Mouse (Mus musculus) embryonic facial prominence, embryonic 13.5 days (tissue): ENCODE measurements around the gene Alms1. TPM values are rescaled to one million over a fixed set of nuclear protein-coding genes. Genes with fewer than 3 reads are reported as not detected.
"Not testable (repeated sequence)": the region's sequence is repeated elsewhere in the genome, so short reads cannot be mapped to it uniquely, and the experiment has no call there.

Experiments used
- ATAC-seq: fragments of 200-750 bp; cut with Nextera tagmentation; 2 replicates; pipeline ENCODE4 v1.8.0; 2017; ENCODE audit warnings: low read depth; ENCODE audit not compliant: insufficient number of reproducible peaks, insufficient read depth, low FRiP score, low TSS enrichment
- H3K27ac ChIP-seq: fragments of 300-500 bp; sonication (generic); 2 replicates; pipeline ENCODE4 v1.5.1; 2015; ENCODE audit warnings: moderate library complexity, mild to moderate bottlenecking, inconsistent platforms
- H3K27me3 ChIP-seq: fragments of 300-500 bp; sonication (generic); 2 replicates; pipeline ENCODE4 v1.6.1; 2015; ENCODE audit warnings: mild to moderate bottlenecking, inconsistent platforms
- H3K36me3 ChIP-seq: fragments of 300-500 bp; sonication (generic); 2 replicates; pipeline ENCODE4 v1.6.1; 2015; ENCODE audit warnings: mild to moderate bottlenecking, inconsistent platforms
- H3K4me1 ChIP-seq: fragments of 300-500 bp; sonication (generic); 2 replicates; pipeline ENCODE4 v1.6.1; 2015; ENCODE audit warnings: inconsistent platforms
- H3K4me2 ChIP-seq: fragments of 300-500 bp; sonication (generic); 2 replicates; pipeline ENCODE4 v1.6.1; 2015; ENCODE audit warnings: moderate library complexity, mild to moderate bottlenecking, inconsistent platforms
- H3K4me3 ChIP-seq: fragments of 300-500 bp; sonication (generic); 2 replicates; pipeline ENCODE4 v1.5.1; 2015; ENCODE audit warnings: mild to moderate bottlenecking, inconsistent platforms
- H3K9ac ChIP-seq: fragments of 300-500 bp; sonication (generic); 2 replicates; pipeline ENCODE4 v1.6.1; 2015; ENCODE audit warnings: mild to moderate bottlenecking, inconsistent platforms
- H3K9me3 ChIP-seq: fragments of 300-500 bp; sonication (generic); 2 replicates; pipeline ENCODE4 v1.6.1; 2016; ENCODE audit warnings: inconsistent platforms
- WGBS: fragments of 180-500 bp; shearing (Covaris S2); methylation state at CpG from one replicate; pipeline ENCODE4 v1.1.7; 2015; ENCODE audit warnings: mixed read lengths; 5-methylcytosine and 5-hydroxymethylcytosine counted together
- polyA plus RNA-seq: library from polyadenylated mRNA; unstranded; fragments of >200 nt; fragmentation: Nextera tagmentation; extraction: Ambion mirVana; gene quantifications from 2 replicates; pipeline ENCODE4 v1.2.1, GENCODE M21; 2015

The Alms1 gene
- polyA plus RNA-seq, 1 experiment from 2014 or later = 5.7 TPM

GRCm38 (mm10) chr6:85590116-85590515, 2.8 kb downstream of the Alms1 start:
- no peak overlapping the region for H3K27ac ChIP-seq
- H3K9me3 ChIP-seq = no peaks in the 10 kb centered on the region
- H3K4me1 ChIP-seq = peaks cover 20% of the 10 kb centered on the region
- ATAC-seq = no peak
- H3K4me3 ChIP-seq = no peak overlapping the region
- H3K27me3 ChIP-seq = no peaks in the 10 kb centered on the region
- H3K4me2 ChIP-seq = no peak overlapping the region
- WGBS = 51% methylated on average over 2 of the region's 2 CpGs
- no peak overlapping the region for H3K9ac ChIP-seq
- peaks cover 4% of the 10 kb centered on the region; the same call in 1 of the 2 replicates for H3K36me3 ChIP-seq

- Histone ChIP-seq H3K9ac (no peak overlapping the region), H3K27ac (no peak overlapping the region), H3K9me3 (no peaks in the 10 kb centered on the region), H3K27me3 (no peaks in the 10 kb centered on the region), H3K4me2 (no peak overlapping the region), H3K4me3 (no peak overlapping the region), H3K36me3 (no peaks in the 10 kb centered on the region; the same call in 1 of the 2 replicates), H3K4me1 (no peaks in the 10 kb centered on the region)
- ATAC-seq = no peak
- WGBS = 66% methylated on average over 1 of the region's 1 CpGs
Observed at GRCm38 (mm10) chr6:85599310-85599709, 12.0 kb downstream of the Alms1 start.

GRCm38 (mm10) chr6:85610511-85610910, 23.2 kb downstream of the Alms1 start:
- no peaks in the 10 kb centered on the region for H3K27me3 ChIP-seq
- no peak overlapping the region for H3K9ac ChIP-seq
- H3K4me3 ChIP-seq = no peak overlapping the region
- 94% methylated on average over 1 of the region's 1 CpGs for WGBS
- H3K4me2 ChIP-seq = no peak overlapping the region
- no peak for ATAC-seq
- peaks cover 47% of the 10 kb centered on the region for H3K36me3 ChIP-seq
- H3K4me1 ChIP-seq = no peaks in the 10 kb centered on the region
- H3K27ac ChIP-seq = no peak overlapping the region
- no peaks in the 10 kb centered on the region for H3K9me3 ChIP-seq

GRCm38 (mm10) chr6:85620826-85621225, 33.5 kb downstream of the Alms1 start:
- Histone ChIP-seq H3K27ac (no peak overlapping the region), H3K36me3 (peaks cover 71% of the 10 kb centered on the region), H3K27me3 (no peaks in the 10 kb centered on the region), H3K9me3 (no peaks in the 10 kb centered on the region), H3K4me2 (no peak overlapping the region), H3K4me3 (no peak overlapping the region), H3K4me1 (no peaks in the 10 kb centered on the region), H3K9ac (no peak overlapping the region)
- WGBS = 94% methylated on average over 4 of the region's 4 CpGs
- no peak for ATAC-seq

- Histone ChIP-seq H3K4me3 (no peak overlapping the region), H3K4me2 (no peak overlapping the region), H3K9ac (no peak overlapping the region), H3K36me3 (peaks cover 68% of the 10 kb centered on the region), H3K27ac (no peak overlapping the region), H3K27me3 (no peaks in the 10 kb centered on the region), H3K4me1 (no peaks in the 10 kb centered on the region), H3K9me3 (no peaks in the 10 kb centered on the region)
- ATAC-seq = no peak
- WGBS = 84% methylated on average over 5 of the region's 5 CpGs
Observed at GRCm38 (mm10) chr6:85621600-85621999, 34.3 kb downstream of the Alms1 start.

GRCm38 (mm10) chr6:85624511-85624910, 37.2 kb downstream of the Alms1 start:
- Histone ChIP-seq H3K27ac (no peak overlapping the region), H3K4me1 (no peaks in the 10 kb centered on the region), H3K4me3 (no peak overlapping the region), H3K9ac (no peak overlapping the region), H3K4me2 (no peak overlapping the region), H3K27me3 (no peaks in the 10 kb centered on the region), H3K36me3 (peaks cover 72% of the 10 kb centered on the region), H3K9me3 (no peaks in the 10 kb centered on the region)
- ATAC-seq = no peak
- 92% methylated on average over 4 of the region's 4 CpGs for WGBS

GRCm38 (mm10) chr6:85633165-85633564, 45.8 kb downstream of the Alms1 start:
- ATAC-seq = no peak
- Histone ChIP-seq H3K27ac (no peak overlapping the region), H3K4me3 (no peak overlapping the region), H3K27me3 (no peaks in the 10 kb centered on the region), H3K36me3 (peaks cover 26% of the 10 kb centered on the region), H3K9me3 (no peaks in the 10 kb centered on the region), H3K4me1 (no peaks in the 10 kb centered on the region), H3K4me2 (no peak overlapping the region), H3K9ac (no peak overlapping the region)
- WGBS = 56% methylated on average over 8 of the region's 8 CpGs

- H3K36me3 ChIP-seq = peaks cover 12% of the 10 kb centered on the region
- no peak overlapping the region for H3K4me3 ChIP-seq
- 93% methylated on average over 2 of the region's 2 CpGs for WGBS
Observed at GRCm38 (mm10) chr6:85653244-85653643, 65.9 kb downstream of the Alms1 start.

GRCm38 (mm10) chr6:85701943-85702342, 114.6 kb downstream of the Alms1 start:
- not testable (repeated sequence) for H3K9ac ChIP-seq, H3K36me3 ChIP-seq, H3K9me3 ChIP-seq, ATAC-seq, H3K27ac ChIP-seq, H3K4me2 ChIP-seq, H3K4me1 ChIP-seq, H3K4me3 ChIP-seq, H3K27me3 ChIP-seq
- 79% methylated on average over 2 of the region's 4 CpGs for WGBS

More at GRCm38 (mm10) chr6:85653244-85653643, 65.9 kb downstream of the Alms1 start:
- no peak overlapping the region for H3K9ac ChIP-seq
- H3K27ac ChIP-seq = no peak overlapping the region
- H3K9me3 ChIP-seq = no peaks in the 10 kb centered on the region
- ATAC-seq = no peak
- no peaks in the 10 kb centered on the region for H3K27me3 ChIP-seq
- no peak overlapping the region for H3K4me2 ChIP-seq
- no peaks in the 10 kb centered on the region for H3K4me1 ChIP-seq

- not testable (repeated sequence) for ATAC-seq, H3K9me3 ChIP-seq, H3K4me3 ChIP-seq, H3K9ac ChIP-seq, H3K4me2 ChIP-seq, H3K36me3 ChIP-seq, H3K27ac ChIP-seq, H3K27me3 ChIP-seq, H3K4me1 ChIP-seq
- 89% methylated on average over 5 of the region's 5 CpGs for WGBS
Observed at GRCm38 (mm10) chr6:85709206-85709605, 121.9 kb downstream of the Alms1 start.

GRCm38 (mm10) chr6:85709607-85710006, 122.3 kb downstream of the Alms1 start:
- H3K9ac ChIP-seq, H3K27ac ChIP-seq, H3K27me3 ChIP-seq, H3K4me2 ChIP-seq, H3K9me3 ChIP-seq, H3K4me3 ChIP-seq, ATAC-seq, H3K4me1 ChIP-seq, H3K36me3 ChIP-seq: not testable (repeated sequence)
- WGBS = 70% methylated on average over 1 of the region's 1 CpGs

- H3K27me3 ChIP-seq, H3K36me3 ChIP-seq, H3K4me1 ChIP-seq, H3K4me2 ChIP-seq, ATAC-seq, H3K27ac ChIP-seq, H3K9ac ChIP-seq, H3K4me3 ChIP-seq, H3K9me3 ChIP-seq: not testable (repeated sequence)
- 79% methylated on average over 10 of the region's 10 CpGs for WGBS
Observed at GRCm38 (mm10) chr6:85713105-85713504, 125.8 kb downstream of the Alms1 start, which contains the start of gene Nat8f7. Gene Nat8f7 (minus strand): TSS chr6:85713205.
